Mouse (Mus musculus) liver, postnatal 0 days (tissue): ENCODE data around the gene Socs4. TPM values are rescaled to one million over a fixed set of nuclear protein-coding genes. Genes with fewer than 3 reads are reported as not detected.
A peak's percentile ranks its signal among the peaks of the same experiment; 100 is the strongest.

Experiments
- ATAC-seq: fragments of 200-750 bp; cut with Nextera tagmentation; 2 replicates; pipeline ENCODE4 v1.8.0; 2017; ENCODE audit warnings: mild to moderate bottlenecking, moderate library complexity
- DNase-seq: peaks from one replicate; pipeline ENCODE4 v3.0.0-alpha.2; 2016
- H3K27ac ChIP-seq: fragments of 300-500 bp; sonication (generic); 2 replicates; pipeline ENCODE4 v1.5.1; 2014; ENCODE audit warnings: antibody characterized with exemption, moderate library complexity, mild to moderate bottlenecking, low read depth
- H3K27me3 ChIP-seq: fragments of 300-500 bp; sonication (generic); 2 replicates; pipeline ENCODE4 v1.6.1; 2014; ENCODE audit warnings: low read length, control low read depth, mixed read lengths; ENCODE audit not compliant: insufficient read depth
- H3K36me3 ChIP-seq: fragments of 300-500 bp; sonication (generic); replicated peaks from 2 replicates; pipeline ENCODE4 v1.6.1; 2014; ENCODE audit warnings: mild to moderate bottlenecking, control low read depth, low read length, moderate library complexity, mixed read lengths; ENCODE audit not compliant: insufficient read depth
- H3K4me1 ChIP-seq: fragments of 300-500 bp; sonication (generic); 2 replicates; pipeline ENCODE4 v1.6.1; 2014; ENCODE audit warnings: antibody characterized with exemption, mild to moderate bottlenecking, control low read depth; ENCODE audit not compliant: insufficient read depth
- H3K4me2 ChIP-seq: fragments of 300-500 bp; sonication (generic); 2 replicates; pipeline ENCODE4 v1.6.1; 2014; ENCODE audit warnings: low read depth, mild to moderate bottlenecking, low read length, moderate library complexity, mixed read lengths
- H3K4me3 ChIP-seq: fragments of 300-500 bp; sonication (generic); 2 replicates; pipeline ENCODE4 v1.5.1; 2014; ENCODE audit warnings: low read depth, low read length
- H3K9ac ChIP-seq: fragments of 300-500 bp; sonication (generic); replicated peaks from 2 replicates; pipeline ENCODE4 v1.6.1; 2014; ENCODE audit warnings: mild to moderate bottlenecking, moderate library complexity
- H3K9me3 ChIP-seq: fragments of 300-500 bp; sonication (generic); 2 replicates; pipeline ENCODE4 v1.6.1; 2016; ENCODE audit warnings: mild to moderate bottlenecking, control low read depth, low read length, mixed read lengths
- CTCF ChIP-seq: sonication (generic); IDR thresholded peaks from 2 replicates; pipeline ENCODE4 v1.5.1; 2016; ENCODE audit warnings: antibody characterized with exemption, low read depth
- EP300 ChIP-seq: IDR thresholded peaks from 2 replicates; pipeline ENCODE4 v1.6.1; 2016; ENCODE audit warnings: antibody characterized with exemption, low read depth, mild to moderate bottlenecking
- WGBS: fragments of 180-500 bp; shearing (Covaris S2); extraction: QIAGEN DNeasy Blood & Tissue Kit; methylation state at CpG from one replicate; pipeline ENCODE4 v1.1.7; 2014; ENCODE audit not compliant: insufficient replicate concordance; 5-methylcytosine and 5-hydroxymethylcytosine counted together
- polyA plus RNA-seq: library from polyadenylated mRNA; unstranded; fragments of >200 nt; fragmentation: Nextera tagmentation; extraction: Ambion mirVana; gene quantifications from 2 replicates; pipeline ENCODE4 v1.2.1, GENCODE M21; 2015

Socs4 gene
- polyA plus RNA-seq, 1 experiment from 2014 or later, result 1.9 TPM

- DNase-seq, result no peak
- WGBS, result 45% methylated on average over 4 of the region's 4 CpGs
- H3K9me3 ChIP-seq, result no peaks in the 10 kb centered on the region
- TF ChIP-seq CTCF, result no peak
- TF ChIP-seq EP300, result no peak
- no peak overlapping the region; the same call in 1 of the 2 replicates for H3K9ac ChIP-seq
- ATAC-seq, result no peak
- H3K4me2 ChIP-seq, result peak overlapping the region; percentile 5; the same call in 1 of the 2 replicates
- H3K27ac ChIP-seq, result peak overlapping the region; percentile 46
- no peaks in the 10 kb centered on the region for H3K27me3 ChIP-seq
- H3K36me3 ChIP-seq, result peaks cover 14% of the 10 kb centered on the region
- H3K4me1 ChIP-seq, result peaks cover 22% of the 10 kb centered on the region
- H3K4me3 ChIP-seq, result no peak overlapping the region
These were observed 17.4 kb downstream of the Socs4 start for GRCm38 (mm10) chr14:47294136-47294535.

- WGBS, result 64% methylated on average over 2 of the region's 2 CpGs
- Histone ChIP-seq H3K4me3 (no peak overlapping the region), H3K9me3 (no peaks in the 10 kb centered on the region), H3K9ac (no peak overlapping the region), H3K4me2 (0 out of 2 replicates have a peak overlapping the region, but pooled peaks have one; percentile 16), H3K4me1 (peaks cover 33% of the 10 kb centered on the region), H3K36me3 (no peaks in the 10 kb centered on the region), H3K27ac (peak overlapping the region; percentile 65), H3K27me3 (no peaks in the 10 kb centered on the region)
- TF ChIP-seq CTCF, result no peak
- no peak for TF ChIP-seq EP300
- no peak for ATAC-seq
- DNase-seq, result no peak
These were observed 19.5 kb downstream of the Socs4 start for GRCm38 (mm10) chr14:47296232-47296631.

- H3K9me3 ChIP-seq, result no peaks in the 10 kb centered on the region
- H3K4me2 ChIP-seq, result peak within 1 kb of the TSS; percentile 80
- peak within 1 kb of the TSS; percentile 75 for H3K4me3 ChIP-seq
- peak within 1 kb of the TSS; percentile 92 for H3K27ac ChIP-seq
- H3K9ac ChIP-seq, result peak within 1 kb of the TSS; percentile 81
- TF ChIP-seq CTCF (peak; percentile 99), EP300 (0 out of 2 replicates have a peak, but pooled peaks have one; percentile 16)
- DNase-seq (peak; percentile 94), ATAC-seq (peak; percentile 91)
- H3K36me3 ChIP-seq, result peaks cover 4% of the 10 kb centered on the region; the same call in 1 of the 2 replicates
- WGBS, result under 1% methylated on average over 34 of the region's 34 CpGs
- H3K27me3 ChIP-seq, result no peaks in the 10 kb centered on the region
- H3K4me1 ChIP-seq, result peaks cover 29% of the 10 kb centered on the region
These were observed 21.2 kb downstream of the Socs4 start, which contains the start of gene Mapk1ip1l for GRCm38 (mm10) chr14:47297785-47298407. Gene Mapk1ip1l (plus strand): TSS chr14:47298266.

- peak overlapping the region; percentile 81 for H3K9ac ChIP-seq
- peak overlapping the region; percentile 75 for H3K4me3 ChIP-seq
- no peaks in the 10 kb centered on the region for H3K27me3 ChIP-seq
- peaks cover 33% of the 10 kb centered on the region for H3K4me1 ChIP-seq
- H3K9me3 ChIP-seq, result no peaks in the 10 kb centered on the region
- peaks cover 4% of the 10 kb centered on the region; the same call in 1 of the 2 replicates for H3K36me3 ChIP-seq
- H3K4me2 ChIP-seq, result peak overlapping the region; percentile 80
- TF ChIP-seq CTCF (no peak), EP300 (no peak)
- H3K27ac ChIP-seq, result peak overlapping the region; percentile 92
- under 1% methylated on average over 32 of the region's 38 CpGs for WGBS
- DNase-seq (no peak), ATAC-seq (peak; percentile 66)
These were observed 21.7 kb downstream of the Socs4 start for GRCm38 (mm10) chr14:47298408-47298792.

- Histone ChIP-seq H3K9ac (peak overlapping the region; percentile 81), H3K4me2 (peak overlapping the region; percentile 80), H3K36me3 (peaks cover 4% of the 10 kb centered on the region; the same call in 1 of the 2 replicates), H3K4me3 (peak overlapping the region; percentile 75), H3K9me3 (no peaks in the 10 kb centered on the region), H3K4me1 (peaks cover 34% of the 10 kb centered on the region), H3K27me3 (no peaks in the 10 kb centered on the region), H3K27ac (peak overlapping the region; percentile 92)
- DNase-seq, result peak; percentile 52
- WGBS, result under 1% methylated on average over 15 of the region's 15 CpGs
- ATAC-seq, result peak; percentile 33
- TF ChIP-seq CTCF, result no peak
- TF ChIP-seq EP300, result no peak
These were observed 22.1 kb downstream of the Socs4 start for GRCm38 (mm10) chr14:47298819-47299261.

- TF ChIP-seq CTCF (no peak), EP300 (no peak)
- H3K4me3 ChIP-seq, result no peak overlapping the region
- H3K9ac ChIP-seq, result no peak overlapping the region
- H3K27ac ChIP-seq, result no peak overlapping the region
- ATAC-seq, result no peak
- no peak for DNase-seq
- H3K4me1 ChIP-seq, result peaks cover 43% of the 10 kb centered on the region
- no peak overlapping the region for H3K4me2 ChIP-seq
- H3K36me3 ChIP-seq, result peaks cover 4% of the 10 kb centered on the region; the same call in 1 of the 2 replicates
- 72% methylated on average over 14 of the region's 14 CpGs for WGBS
- no peaks in the 10 kb centered on the region for H3K27me3 ChIP-seq
- H3K9me3 ChIP-seq, result no peaks in the 10 kb centered on the region
These were observed 26.4 kb downstream of the Socs4 start for GRCm38 (mm10) chr14:47302885-47303680.
